Mouse (Mus musculus) lung, postnatal 0 days (tissue): ENCODE results near the gene Gm17657. TPM values are rescaled to one million over a fixed set of nuclear protein-coding genes. Genes with fewer than 3 reads are reported as not detected.
A peak's percentile ranks its signal among the peaks of the same experiment; 100 is the strongest.

ENCODE experiments used
- ATAC-seq: fragments of 200-750 bp; cut with Nextera tagmentation; 2 replicates; pipeline ENCODE4 v1.8.0; 2017; ENCODE audit warnings: moderate library complexity
- DNase-seq: peaks from one replicate; pipeline ENCODE4 v3.0.0-alpha.2; 2016; ENCODE audit warnings: low spot score
- H3K27ac ChIP-seq: fragments of 300-500 bp; sonication (generic); 2 replicates; pipeline ENCODE4 v1.5.1; 2014; ENCODE audit warnings: antibody characterized with exemption, mild to moderate bottlenecking, low read length, mixed read lengths
- H3K27me3 ChIP-seq: fragments of 300-500 bp; sonication (generic); replicated peaks from 2 replicates; pipeline ENCODE4 v1.6.1; 2014; ENCODE audit warnings: low read length, mixed read lengths; ENCODE audit not compliant: insufficient read depth
- H3K36me3 ChIP-seq: fragments of 300-500 bp; sonication (generic); 2 replicates; pipeline ENCODE4 v1.6.1; 2014; ENCODE audit warnings: low read length, mixed read lengths; ENCODE audit not compliant: insufficient read depth
- H3K4me1 ChIP-seq: fragments of 300-500 bp; sonication (generic); 2 replicates; pipeline ENCODE4 v1.6.1; 2014; ENCODE audit warnings: antibody characterized with exemption, low read depth, low read length, mixed read lengths; ENCODE audit not compliant: insufficient read depth
- H3K4me2 ChIP-seq: fragments of 300-500 bp; sonication (generic); replicated peaks from 2 replicates; pipeline ENCODE4 v1.6.1; 2014; ENCODE audit warnings: low read depth, mild to moderate bottlenecking, low read length, moderate library complexity, mixed read lengths
- H3K4me3 ChIP-seq: fragments of 300-500 bp; sonication (generic); 2 replicates; pipeline ENCODE4 v1.5.1; 2014; ENCODE audit warnings: low read depth, low read length
- H3K9ac ChIP-seq: fragments of 300-500 bp; sonication (generic); replicated peaks from 2 replicates; pipeline ENCODE4 v1.6.1; 2014; ENCODE audit warnings: low read depth, mild to moderate bottlenecking
- H3K9me3 ChIP-seq: fragments of 300-500 bp; sonication (generic); 2 replicates; pipeline ENCODE4 v1.6.1; 2016; ENCODE audit warnings: low read length, mixed read lengths
- CTCF ChIP-seq: IDR thresholded peaks from 2 replicates; pipeline ENCODE4 v1.5.1; 2016; ENCODE audit warnings: antibody characterized with exemption, mild to moderate bottlenecking
- EP300 ChIP-seq: IDR thresholded peaks from 2 replicates; pipeline ENCODE4 v1.6.1; 2016; ENCODE audit warnings: antibody characterized with exemption, mild to moderate bottlenecking, control low read depth
- WGBS: fragments of 180-500 bp; shearing (Covaris S2); extraction: QIAGEN DNeasy Blood & Tissue Kit; methylation state at CpG from one replicate; pipeline ENCODE4 v1.1.7; 2014; 5-methylcytosine and 5-hydroxymethylcytosine counted together
- polyA plus RNA-seq: library from polyadenylated mRNA; unstranded; fragments of >200 nt; fragmentation: Nextera tagmentation; extraction: Ambion mirVana; gene quantifications from 2 replicates; pipeline ENCODE4 v1.2.1, GENCODE M21; 2015

Gm17657 gene
- polyA plus RNA-seq, 1 experiment from 2014 or later = not detected

DNA sequence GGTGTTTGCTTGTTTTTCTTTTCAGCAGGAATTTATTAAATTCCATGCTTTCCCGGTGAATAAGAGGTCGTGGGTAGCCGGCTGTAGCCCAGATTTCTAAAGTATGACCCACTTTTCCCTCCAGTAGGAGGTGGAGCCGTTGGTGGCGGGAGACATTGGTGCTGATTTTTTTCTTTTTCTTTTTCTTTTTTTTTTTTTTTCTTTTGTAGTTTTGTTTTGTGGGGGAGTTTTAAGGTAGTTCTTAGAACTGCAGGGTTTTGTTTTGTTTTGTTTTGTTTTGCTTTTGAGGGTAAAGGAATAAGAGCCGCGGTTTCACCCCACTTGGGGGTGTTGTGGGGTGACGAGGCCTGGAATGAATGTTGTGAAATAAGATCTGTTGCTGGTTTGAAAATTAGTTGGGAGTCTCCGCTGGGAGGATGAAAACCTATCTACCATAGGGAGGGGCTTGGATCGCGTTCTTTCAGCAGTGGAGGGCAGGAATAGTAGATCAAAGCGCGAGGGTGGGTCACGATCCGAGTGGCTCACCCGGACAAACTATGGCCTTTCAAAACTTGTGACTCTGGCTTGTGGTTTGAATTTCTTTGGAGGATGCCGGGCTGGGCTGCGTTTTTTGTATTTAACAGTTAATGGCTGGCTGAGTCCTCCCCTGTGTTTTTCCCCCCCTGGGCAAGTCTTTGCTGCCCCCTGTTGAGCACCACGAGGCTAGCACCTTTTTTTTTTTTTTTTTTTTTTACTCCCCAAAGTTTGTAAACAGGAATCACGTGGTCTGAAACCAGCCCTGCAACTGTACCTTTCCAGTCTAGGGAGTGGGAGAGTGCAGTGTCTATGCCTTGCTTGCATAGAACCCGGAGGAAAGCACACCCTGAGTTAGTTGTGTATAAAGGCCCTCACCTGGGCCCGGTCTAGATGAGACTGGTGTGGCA is 56.9 kb downstream of the Gm17657 start:
- DNase-seq = peak; percentile 94
- 1% methylated on average over 21 of the region's 22 CpGs for WGBS

DNA sequence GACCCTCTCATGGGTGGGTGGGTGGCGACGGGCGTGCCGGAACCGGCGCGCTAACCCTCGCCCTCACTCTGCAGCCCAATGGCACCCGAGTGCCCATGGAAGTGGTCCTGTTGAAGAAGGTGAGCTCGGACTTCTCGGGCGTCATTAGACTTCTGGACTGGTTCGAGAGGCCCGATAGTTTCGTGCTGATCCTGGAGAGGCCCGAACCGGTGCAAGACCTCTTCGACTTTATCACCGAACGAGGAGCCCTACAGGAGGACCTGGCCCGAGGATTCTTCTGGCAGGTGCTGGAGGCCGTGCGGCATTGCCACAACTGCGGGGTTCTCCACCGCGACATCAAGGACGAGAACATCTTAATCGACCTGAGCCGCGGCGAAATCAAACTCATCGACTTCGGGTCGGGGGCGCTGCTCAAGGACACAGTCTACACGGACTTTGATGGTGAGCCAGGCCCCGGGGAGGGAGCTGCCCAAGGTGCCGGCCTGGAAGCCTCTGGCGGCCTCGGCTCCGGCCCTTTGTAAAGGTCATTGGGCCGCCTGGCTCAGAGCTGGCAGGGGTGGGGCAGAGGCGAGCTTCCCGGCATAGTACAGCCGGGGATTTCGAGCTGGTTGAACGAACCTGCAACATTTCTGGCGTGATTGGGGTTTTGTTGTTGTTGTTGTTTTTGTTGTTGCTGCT is 57.7 kb downstream of the Gm17657 start:
- DNase-seq (peak; percentile 70), ATAC-seq (no peak)
- Histone ChIP-seq H3K4me3 (peak overlapping the region; percentile 90), H3K4me1 (no peaks in the 10 kb centered on the region), H3K27ac (peak overlapping the region; percentile 95), H3K9me3 (no peaks in the 10 kb centered on the region), H3K36me3 (peaks cover 11% of the 10 kb centered on the region; the same call in 1 of the 2 replicates), H3K4me2 (peak overlapping the region; percentile 84), H3K9ac (peak overlapping the region; percentile 93), H3K27me3 (no peaks in the 10 kb centered on the region)
- under 1% methylated on average over 48 of the region's 48 CpGs for WGBS
- TF ChIP-seq CTCF = no peak
- TF ChIP-seq EP300 = no peak; the same call in 1 of the 2 replicates

More for the DNA sequence above, 56.9 kb downstream of the Gm17657 start:
- peak overlapping the region; percentile 93 for H3K9ac ChIP-seq
- H3K4me2 ChIP-seq = peak overlapping the region; percentile 84
- peak; percentile 11 for ATAC-seq
- peaks cover 11% of the 10 kb centered on the region; the same call in 1 of the 2 replicates for H3K36me3 ChIP-seq
- H3K4me3 ChIP-seq = peak overlapping the region; percentile 90
- H3K9me3 ChIP-seq = no peaks in the 10 kb centered on the region
- peak; percentile 83 for TF ChIP-seq EP300
- TF ChIP-seq CTCF = peak; percentile 83
- H3K27ac ChIP-seq = peak overlapping the region; percentile 95
- H3K27me3 ChIP-seq = no peaks in the 10 kb centered on the region
- no peaks in the 10 kb centered on the region for H3K4me1 ChIP-seq

DNA sequence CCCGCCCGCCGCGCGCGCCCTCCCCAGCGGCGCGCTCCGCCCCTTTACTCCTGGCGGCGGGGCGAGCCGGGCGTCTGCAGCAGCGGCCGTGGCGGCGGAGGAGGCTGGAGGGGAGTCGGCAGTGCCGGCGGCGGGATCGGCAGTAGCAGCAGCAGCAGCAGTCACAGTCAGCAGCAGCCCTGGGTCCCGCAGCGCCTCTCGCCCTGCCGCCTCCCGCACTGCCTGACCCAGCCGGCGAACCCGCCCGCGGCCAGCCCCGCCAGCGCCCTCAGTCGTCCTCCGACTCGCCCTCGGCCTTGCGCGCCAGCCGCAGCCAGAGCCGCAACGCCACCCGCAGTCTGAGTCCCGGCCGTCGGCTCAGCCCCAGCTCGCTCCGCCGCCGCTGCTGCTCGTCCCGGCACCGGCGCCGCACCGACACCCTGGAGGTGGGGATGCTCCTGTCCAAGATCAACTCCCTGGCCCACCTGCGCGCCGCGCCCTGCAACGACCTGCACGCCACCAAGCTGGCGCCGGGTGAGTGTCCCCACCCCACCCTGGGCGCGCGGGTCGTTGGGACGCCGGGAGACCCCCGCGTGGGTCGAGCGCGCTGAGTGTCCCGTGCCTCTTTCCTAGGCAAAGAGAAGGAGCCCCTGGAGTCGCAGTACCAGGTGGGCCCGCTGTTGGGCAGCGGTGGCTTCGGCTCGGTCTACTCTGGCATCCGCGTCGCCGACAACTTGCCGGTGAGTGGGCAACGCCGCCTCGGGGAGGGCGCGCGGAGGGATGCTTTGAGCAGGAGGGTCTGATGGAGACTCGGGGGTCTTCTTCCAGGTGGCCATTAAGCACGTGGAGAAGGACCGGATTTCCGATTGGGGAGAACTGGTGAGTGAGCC is 58.5 kb downstream of the Gm17657 start, which contains the start of gene Pim1:
Gene Pim1 (plus strand): TSS at position 41 of the 869 bp plus-strand sequence.
- Histone ChIP-seq H3K27me3 (no peaks in the 10 kb centered on the region), H3K4me2 (peak within 1 kb of the TSS; percentile 84), H3K9ac (peak within 1 kb of the TSS; percentile 93), H3K27ac (peak within 1 kb of the TSS; percentile 95), H3K4me1 (no peaks in the 10 kb centered on the region), H3K9me3 (no peaks in the 10 kb centered on the region), H3K4me3 (peak within 1 kb of the TSS; percentile 90), H3K36me3 (peaks cover 11% of the 10 kb centered on the region; the same call in 1 of the 2 replicates)
- TF ChIP-seq CTCF = peak; percentile 42
- no peak for TF ChIP-seq EP300
- ATAC-seq = peak; percentile 5
- DNase-seq = peak; percentile 58
- WGBS = under 1% methylated on average over 68 of the region's 99 CpGs

GRCm38 (mm10) chr17:29489971-29490712 is 59.3 kb downstream of the Gm17657 start:
- peak overlapping the region; percentile 84 for H3K4me2 ChIP-seq
- ATAC-seq = peak; percentile 92
- H3K27me3 ChIP-seq = no peaks in the 10 kb centered on the region
- H3K4me1 ChIP-seq = no peaks in the 10 kb centered on the region
- no peaks in the 10 kb centered on the region for H3K9me3 ChIP-seq
- DNase-seq = peak; percentile 99
- TF ChIP-seq CTCF (0 out of 2 replicates have a peak, but pooled peaks have one; percentile 32), EP300 (peak; percentile 60)
- 2% methylated on average over 38 of the region's 68 CpGs for WGBS
- H3K36me3 ChIP-seq = peaks cover 11% of the 10 kb centered on the region; the same call in 1 of the 2 replicates
- H3K9ac ChIP-seq = peak overlapping the region; percentile 50
- peak overlapping the region; percentile 90 for H3K4me3 ChIP-seq
- H3K27ac ChIP-seq = peak overlapping the region; percentile 90
